Mouse (Mus musculus): ENCODE measurements around the gene Gli2. TPM values are rescaled to one million over a fixed set of nuclear protein-coding genes. Genes with fewer than 3 reads are reported as not detected.
A peak's percentile ranks its signal among the peaks of the same experiment; 100 is the strongest.

Gli2 gene
- polyA plus RNA-seq, 1 experiment from 2014 or later: 7.2 TPM

DNA sequence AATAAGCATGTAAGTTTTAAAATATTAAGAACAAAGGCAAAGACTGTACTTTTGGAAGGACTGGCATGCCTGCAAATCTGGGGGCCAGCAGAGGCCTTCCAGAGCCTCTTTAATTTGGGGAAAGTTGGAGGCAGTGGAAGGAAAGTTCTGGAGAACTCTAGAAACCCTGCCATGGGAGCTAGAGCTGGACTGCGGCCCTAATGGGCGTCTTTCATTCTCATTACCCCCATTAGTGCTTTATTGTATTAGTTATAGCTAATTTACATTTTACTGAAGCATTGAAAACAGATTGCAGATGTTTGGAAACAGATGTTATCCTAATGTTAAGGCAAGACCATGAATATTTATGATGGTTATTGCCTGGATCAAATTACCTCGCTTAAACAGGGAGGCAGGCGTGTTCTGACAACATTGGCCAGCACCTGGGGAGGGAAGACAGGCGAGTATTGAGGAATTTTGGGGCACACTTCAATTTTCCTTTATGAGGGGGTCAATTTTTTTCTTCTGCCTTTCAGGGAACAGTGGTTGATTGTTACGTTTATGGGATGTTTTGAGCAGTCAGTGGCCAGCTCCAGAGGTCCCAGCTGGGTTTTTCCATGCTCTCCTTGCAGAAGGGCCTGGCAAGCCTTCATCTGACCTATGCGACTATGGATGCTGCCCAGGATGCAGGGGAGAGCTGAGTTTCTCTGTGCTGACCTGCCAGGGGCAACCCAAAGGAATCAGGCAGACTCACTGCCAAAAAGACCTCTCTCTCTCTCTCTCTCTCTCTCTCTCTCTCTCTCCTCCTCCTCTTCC, 253.9 kb downstream of the Gli2 start:
- Histone ChIP-seq H3K9ac (no peak overlapping the region), H3K4me3 (replicated peaks) (no peak overlapping the region), H3K36me3 (no peaks in the 10 kb centered on the region), H3K27ac (no peak overlapping the region), H3K4me2 (replicated peaks) (no peak overlapping the region), H3K4me1 (replicated peaks) (no peaks in the 10 kb centered on the region), H3K27me3 (replicated peaks) (no peaks in the 10 kb centered on the region), H3K9me3 (no peaks in the 10 kb centered on the region; the same call in 1 of the 2 replicates)
- ATAC-seq: no peak
- 64% methylated on average over 7 of the region's 7 CpGs for WGBS

DNA sequence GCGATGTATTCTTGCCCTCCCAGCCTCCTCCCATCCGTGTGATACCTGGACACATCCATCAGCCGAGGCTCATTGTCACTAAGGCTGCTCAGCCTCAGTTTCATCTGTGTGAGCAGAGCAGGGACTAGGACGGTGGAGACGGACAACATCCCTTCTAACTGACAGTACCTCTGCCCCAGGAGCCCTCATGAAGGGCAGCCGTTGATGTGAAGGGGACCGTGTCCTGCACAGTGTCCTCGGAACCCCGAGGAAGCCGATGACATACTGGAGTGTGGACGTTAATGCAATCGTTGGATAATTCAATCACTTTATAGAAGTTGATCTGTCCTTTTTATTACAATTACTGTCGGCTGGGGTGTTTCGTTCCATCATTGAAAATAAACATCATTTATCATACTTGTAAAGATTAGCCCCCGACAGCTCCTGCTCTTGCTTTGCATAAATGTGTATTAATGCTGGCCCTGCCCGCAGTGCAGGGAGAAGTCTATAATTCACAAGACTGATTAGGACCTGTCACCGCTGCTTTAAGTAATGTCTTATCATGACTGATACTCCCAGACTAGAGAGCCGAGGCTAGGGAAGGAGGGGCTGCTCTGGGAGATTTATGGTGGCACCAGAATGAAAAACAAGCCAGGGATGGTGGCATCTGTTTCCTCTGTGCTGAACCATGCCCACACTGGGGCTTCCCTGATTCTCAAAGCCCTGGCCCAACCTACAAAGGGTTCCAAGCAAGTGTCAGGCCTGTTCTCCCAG, 257.8 kb downstream of the Gli2 start:
- 45% methylated on average over 18 of the region's 18 CpGs for WGBS

DNA sequence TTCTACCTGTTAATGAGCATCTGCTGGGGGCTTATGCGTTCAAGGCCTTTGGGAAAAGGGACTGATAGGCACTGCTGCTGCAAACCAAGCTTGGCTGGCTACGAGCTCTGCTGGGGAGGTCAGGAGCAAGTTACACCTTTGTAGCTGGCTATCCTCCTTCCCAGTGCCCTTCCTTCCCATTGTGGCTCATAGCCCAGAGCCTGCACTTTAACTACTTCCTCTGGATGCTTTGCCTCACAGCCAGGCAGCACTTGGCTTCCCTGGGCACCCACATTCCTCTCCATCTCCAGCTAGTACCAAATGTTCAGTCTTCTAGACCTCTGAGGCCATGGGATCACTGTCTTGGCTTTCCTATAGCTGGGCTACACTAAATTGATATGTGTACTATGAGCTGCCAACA, 263.5 kb downstream of the Gli2 start:
- H3K27ac ChIP-seq: no peak overlapping the region
- no peaks in the 10 kb centered on the region for H3K9me3 ChIP-seq
- no peaks in the 10 kb centered on the region for H3K36me3 ChIP-seq
- no peak overlapping the region for H3K9ac ChIP-seq
- no peak for ATAC-seq
- H3K27me3 ChIP-seq (replicated peaks): no peaks in the 10 kb centered on the region
- 81% methylated on average over 2 of the region's 2 CpGs for WGBS
- H3K4me3 ChIP-seq (replicated peaks): no peak overlapping the region
- no peak overlapping the region for H3K4me2 ChIP-seq (replicated peaks)
- no peaks in the 10 kb centered on the region for H3K4me1 ChIP-seq (replicated peaks)

More for the DNA sequence above, 257.8 kb downstream of the Gli2 start:
- no peaks in the 10 kb centered on the region; the same call in 1 of the 2 replicates for H3K9me3 ChIP-seq
- no peak overlapping the region for H3K9ac ChIP-seq
- ATAC-seq: no peak
- no peaks in the 10 kb centered on the region for H3K4me1 ChIP-seq (replicated peaks)
- no peaks in the 10 kb centered on the region for H3K36me3 ChIP-seq
- no peaks in the 10 kb centered on the region for H3K27me3 ChIP-seq (replicated peaks)
- H3K4me2 ChIP-seq (replicated peaks): no peak overlapping the region
- no peak overlapping the region for H3K4me3 ChIP-seq (replicated peaks)
- H3K27ac ChIP-seq: no peak overlapping the region

DNA sequence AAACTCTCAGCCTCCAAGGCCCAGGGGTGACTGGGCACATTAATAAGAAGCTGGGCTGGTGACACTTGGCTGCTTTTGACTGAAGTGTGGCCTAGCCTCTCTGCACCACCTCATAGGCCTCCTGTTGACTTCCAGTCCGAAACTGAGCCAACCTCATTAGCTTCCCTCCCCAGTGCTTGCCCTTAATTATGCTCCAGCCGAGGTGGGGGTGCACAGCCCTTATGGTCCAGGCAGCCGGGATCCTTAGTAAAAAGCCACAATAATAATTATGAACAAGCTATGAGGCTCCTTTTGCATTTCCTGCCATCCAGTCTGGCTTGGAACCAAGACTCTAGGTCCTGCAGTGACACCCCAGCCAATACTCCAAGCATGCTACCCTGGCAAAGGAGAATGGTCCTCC, 264.0 kb downstream of the Gli2 start:
- H3K27ac ChIP-seq: no peak overlapping the region
- H3K9me3 ChIP-seq: no peaks in the 10 kb centered on the region
- WGBS: 73% methylated on average over 3 of the region's 3 CpGs
- no peak overlapping the region for H3K9ac ChIP-seq
- H3K36me3 ChIP-seq: no peaks in the 10 kb centered on the region
- H3K4me1 ChIP-seq (replicated peaks): no peaks in the 10 kb centered on the region
- no peak overlapping the region for H3K4me2 ChIP-seq (replicated peaks)
- H3K4me3 ChIP-seq (replicated peaks): no peak overlapping the region
- H3K27me3 ChIP-seq (replicated peaks): no peaks in the 10 kb centered on the region
- no peak for ATAC-seq

DNA sequence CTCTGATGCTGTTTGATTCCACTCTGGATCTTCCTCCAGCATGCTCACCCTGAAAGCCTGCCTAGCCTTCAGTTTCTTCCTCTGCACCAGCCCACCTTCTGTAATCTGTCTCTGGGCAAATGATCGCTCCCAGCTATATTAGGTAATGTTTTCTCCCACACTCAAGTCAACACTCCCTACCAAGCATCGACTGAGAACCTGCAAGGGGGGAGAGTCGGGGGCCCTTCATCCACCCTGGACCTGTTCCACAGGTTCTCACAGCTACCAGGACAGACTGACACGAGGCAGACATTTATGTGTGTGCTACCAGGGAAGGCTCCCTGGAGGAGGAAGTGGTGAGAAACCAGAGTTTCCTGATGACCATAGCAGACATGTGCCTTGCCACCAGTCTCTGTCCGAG, 264.6 kb downstream of the Gli2 start:
- Histone ChIP-seq H3K27me3 (replicated peaks) (no peaks in the 10 kb centered on the region), H3K4me3 (replicated peaks) (no peak overlapping the region), H3K9ac (no peak overlapping the region), H3K9me3 (no peaks in the 10 kb centered on the region), H3K36me3 (no peaks in the 10 kb centered on the region), H3K27ac (no peak overlapping the region), H3K4me2 (replicated peaks) (no peak overlapping the region), H3K4me1 (replicated peaks) (no peaks in the 10 kb centered on the region)
- 52% methylated on average over 5 of the region's 5 CpGs for WGBS
- ATAC-seq: peak; percentile 65

DNA sequence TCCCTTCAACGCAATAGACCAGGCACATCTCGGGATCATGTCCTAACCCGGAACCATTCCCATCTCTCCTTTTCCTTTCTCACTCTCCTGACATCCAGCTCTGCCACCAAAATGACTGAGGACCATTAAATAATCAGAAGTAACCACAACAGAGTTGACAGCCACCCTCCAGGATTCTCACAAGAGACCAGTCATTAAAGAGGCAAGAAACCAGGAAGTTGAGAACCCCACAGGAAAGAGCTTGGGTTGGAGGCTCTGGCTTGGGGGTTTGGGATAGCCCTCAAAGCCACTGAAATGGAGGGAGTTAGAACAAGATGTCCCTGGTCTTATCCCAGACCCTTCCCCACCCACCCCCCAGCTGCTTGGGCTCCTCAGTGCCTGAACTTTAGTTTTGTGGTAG, 265.9 kb downstream of the Gli2 start:
- no peak overlapping the region for H3K4me2 ChIP-seq (replicated peaks)
- no peaks in the 10 kb centered on the region for H3K9me3 ChIP-seq
- no peak for ATAC-seq
- H3K27me3 ChIP-seq (replicated peaks): no peaks in the 10 kb centered on the region
- H3K4me1 ChIP-seq (replicated peaks): no peaks in the 10 kb centered on the region
- no peaks in the 10 kb centered on the region for H3K36me3 ChIP-seq
- no peak overlapping the region for H3K9ac ChIP-seq
- no peak overlapping the region for H3K4me3 ChIP-seq (replicated peaks)
- WGBS: 80% methylated on average over 3 of the region's 3 CpGs
- H3K27ac ChIP-seq: no peak overlapping the region

Data from intestine, embryonic 15.5 days (tissue).